Mouse (Mus musculus) lung, adult 2 months (tissue): ENCODE measurements around the gene Ptgr1.

Source experiments
- CTCF ChIP-seq: fragments of 200-500 bp; IDR thresholded peaks from 2 replicates; pipeline ENCODE4 v1.5.1; 2011; ENCODE audit warnings: mild to moderate bottlenecking, low read length, control low read depth; ENCODE audit not compliant: insufficient read depth
- POLR2A ChIP-seq: fragments of 200-500 bp; IDR thresholded peaks from 2 replicates; pipeline ENCODE4 v1.6.1; 2011; ENCODE audit warnings: low read depth, mild to moderate bottlenecking, control low read depth, low read length, borderline replicate concordance; ENCODE audit errors: extremely low read depth

GRCm38 (mm10) chr4:59009186-59009585 is 22.3 kb upstream of the Ptgr1 start:
- TF ChIP-seq POLR2A (no peak), CTCF (no peak)
